Mouse (Mus musculus): Measurements from ENCODE around the gene Vsir. TPM values are rescaled to one million over a fixed set of nuclear protein-coding genes. Genes with fewer than 3 reads are reported as not detected.

The Vsir gene
- polyA plus RNA-seq, 1 experiment from 2014 or later: 3.7 TPM

DNA sequence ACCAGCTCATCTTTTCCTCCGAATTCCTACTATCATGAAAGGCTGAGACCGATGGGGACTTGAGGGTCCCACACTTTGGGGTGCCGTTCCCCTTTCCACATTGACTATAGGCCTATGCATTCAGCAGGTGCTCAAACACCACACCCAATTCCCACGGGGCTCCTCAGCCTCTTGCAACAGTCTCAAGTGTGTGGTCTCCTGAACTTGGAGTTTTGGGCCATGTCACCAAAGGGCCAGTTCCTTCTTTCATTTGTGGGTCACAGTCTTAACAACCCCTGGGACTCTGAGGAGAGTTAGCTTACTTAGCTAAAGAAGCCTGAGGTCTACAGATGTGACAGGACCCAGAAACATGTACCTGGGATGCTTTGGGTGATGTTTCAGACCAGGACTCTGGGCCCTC is 30.5 kb upstream of the Vsir start:
- TF ChIP-seq CTCF (IDR thresholded peaks at IDR 0.05; ENCODE audit: low read depth): no peak
- no peak for ATAC-seq (replicated peaks; ENCODE audit: low FRiP score, low read depth)
- H3K27me3 ChIP-seq (ENCODE audit: insufficient read depth, low read length): no peaks in the 10 kb centered on the region
- no peak overlapping the region for H3K27ac ChIP-seq
- WGBS: 94% methylated on average over 4 of the region's 4 CpGs
- H3K9me3 ChIP-seq (replicated peaks; ENCODE audit: low read length): no peaks in the 10 kb centered on the region
- no peak overlapping the region for H3K4me2 ChIP-seq (ENCODE audit: low read length)
- no peaks in the 10 kb centered on the region for H3K4me1 ChIP-seq (replicated peaks; ENCODE audit: insufficient read depth, low read length)
- H3K9ac ChIP-seq (ENCODE audit: low read depth, low read length): no peak overlapping the region
- no peak for DNase-seq (ENCODE audit: low spot score)
- H3K4me3 ChIP-seq (replicated peaks; ENCODE audit: low read depth, low read length): no peak overlapping the region
- no peaks in the 10 kb centered on the region for H3K36me3 ChIP-seq (ENCODE audit: insufficient read depth, low read length)

DNA sequence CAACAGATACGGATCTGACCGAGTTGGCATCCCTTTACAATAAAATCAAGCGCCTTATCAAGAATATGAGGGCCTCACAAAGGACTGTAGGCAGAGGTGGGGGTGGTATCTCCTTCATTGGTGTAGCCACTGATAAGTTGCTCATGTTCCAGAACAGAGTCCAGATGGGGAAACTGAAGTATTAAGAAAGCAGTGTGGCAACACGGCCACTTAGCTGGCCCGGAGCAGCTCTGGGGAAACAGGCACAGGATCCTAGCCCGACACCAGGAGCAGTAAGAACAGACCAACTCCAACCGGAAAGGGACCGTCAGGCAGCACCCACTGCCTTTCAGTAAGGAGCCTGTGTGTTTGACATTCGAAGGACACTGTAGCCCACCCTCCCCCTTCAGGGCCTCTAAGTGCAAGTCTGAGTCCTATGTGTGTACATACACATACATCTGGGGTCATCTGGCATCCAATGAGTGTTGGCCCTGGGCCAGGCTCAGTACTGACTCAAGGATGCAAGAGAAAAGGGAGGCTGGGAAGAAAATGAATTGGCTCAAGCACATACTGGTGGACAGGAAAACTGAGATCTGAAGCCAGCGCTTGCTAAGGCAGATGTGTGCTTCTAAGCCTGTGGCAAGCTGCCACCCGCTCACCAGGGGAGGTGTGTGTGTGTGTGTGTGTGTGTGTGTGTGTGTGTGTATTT is 17.5 kb upstream of the Vsir start:
- WGBS: 70% methylated on average over 11 of the region's 11 CpGs
- ATAC-seq (replicated peaks; ENCODE audit: low FRiP score, low read depth) (no peak), DNase-seq (ENCODE audit: low spot score) (no peak)
- Histone ChIP-seq H3K27me3 (ENCODE audit: insufficient read depth, low read length) (no peaks in the 10 kb centered on the region), H3K36me3 (ENCODE audit: insufficient read depth, low read length) (no peaks in the 10 kb centered on the region), H3K27ac (no peak overlapping the region), H3K4me2 (ENCODE audit: low read length) (no peak overlapping the region), H3K9me3 (replicated peaks; ENCODE audit: low read length) (no peaks in the 10 kb centered on the region), H3K4me1 (replicated peaks; ENCODE audit: insufficient read depth, low read length) (no peaks in the 10 kb centered on the region), H3K9ac (ENCODE audit: low read depth, low read length) (no peak overlapping the region), H3K4me3 (replicated peaks; ENCODE audit: low read depth, low read length) (no peak overlapping the region)
- TF ChIP-seq CTCF (IDR thresholded peaks at IDR 0.05; ENCODE audit: low read depth): no peak

DNA sequence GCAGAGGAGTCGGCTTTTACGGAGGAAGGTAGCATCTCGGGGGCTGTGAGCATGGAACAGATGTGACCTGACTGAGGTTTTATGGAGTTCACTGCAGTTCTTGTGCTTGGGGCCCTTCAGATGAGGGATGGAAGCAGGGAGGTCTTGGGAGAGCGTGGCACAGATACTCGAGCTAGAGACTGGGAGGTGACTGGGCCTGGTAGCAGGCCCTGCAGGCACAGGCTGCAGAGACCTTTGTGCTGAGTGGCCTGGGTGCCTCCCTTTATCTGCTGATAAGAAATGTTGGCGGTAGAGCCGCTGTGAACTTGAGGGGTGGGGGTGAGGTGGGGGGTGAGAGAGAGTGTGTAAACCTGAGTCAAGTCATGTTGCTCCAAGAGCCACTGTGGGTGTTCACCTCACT is 12.1 kb upstream of the Vsir start:
- WGBS: 70% methylated on average over 7 of the region's 7 CpGs
- ATAC-seq (replicated peaks; ENCODE audit: low FRiP score, low read depth) (no peak), DNase-seq (ENCODE audit: low spot score) (no peak)
- Histone ChIP-seq H3K4me2 (ENCODE audit: low read length) (no peak overlapping the region), H3K4me1 (replicated peaks; ENCODE audit: insufficient read depth, low read length) (no peaks in the 10 kb centered on the region), H3K4me3 (replicated peaks; ENCODE audit: low read depth, low read length) (no peak overlapping the region), H3K9me3 (replicated peaks; ENCODE audit: low read length) (no peaks in the 10 kb centered on the region), H3K36me3 (ENCODE audit: insufficient read depth, low read length) (no peaks in the 10 kb centered on the region), H3K27ac (no peak overlapping the region), H3K9ac (ENCODE audit: low read depth, low read length) (no peak overlapping the region), H3K27me3 (ENCODE audit: insufficient read depth, low read length) (no peaks in the 10 kb centered on the region)
- no peak for TF ChIP-seq CTCF (IDR thresholded peaks at IDR 0.05; ENCODE audit: low read depth)

DNA sequence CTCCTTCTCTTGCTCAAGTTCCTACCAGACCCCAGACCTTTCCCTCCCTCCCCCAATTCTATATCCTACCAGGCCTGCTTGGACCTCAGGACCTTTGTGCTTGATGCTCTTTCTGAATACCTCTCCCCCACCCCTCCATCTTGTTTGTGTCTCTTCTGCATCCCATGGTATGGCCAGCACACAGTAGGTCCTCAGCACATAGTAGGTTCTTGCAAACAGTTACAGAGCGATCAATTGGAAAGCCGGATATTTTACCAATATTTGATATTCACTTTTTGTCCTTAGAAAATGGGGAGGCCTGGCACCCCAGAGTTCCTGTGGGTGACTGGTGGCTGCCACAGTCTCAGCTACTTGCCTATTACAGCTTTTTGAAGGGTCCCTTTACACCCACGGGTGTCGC is 11.6 kb upstream of the Vsir start:
- H3K27ac ChIP-seq: no peak overlapping the region

DNA sequence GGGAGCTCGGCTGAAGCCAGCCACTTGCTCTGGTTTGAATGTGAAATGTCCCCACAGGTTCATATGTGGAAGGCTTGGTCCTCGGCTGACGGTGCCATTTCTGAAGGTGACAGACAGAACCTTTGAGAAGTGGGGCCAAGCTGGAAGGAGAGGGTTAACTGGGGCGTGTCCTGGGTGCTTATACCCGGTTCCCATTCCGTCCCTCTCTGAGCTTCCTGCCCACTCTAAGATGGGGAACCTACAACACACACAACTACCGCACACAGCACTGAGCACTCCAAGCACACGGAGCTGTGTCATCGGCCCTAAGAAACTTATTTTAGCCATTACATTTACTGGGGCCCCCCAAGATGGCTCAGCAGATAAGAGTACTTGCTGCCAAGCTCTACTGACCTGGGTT is 5.1 kb upstream of the Vsir start:
- no peak overlapping the region for H3K4me3 ChIP-seq (replicated peaks; ENCODE audit: low read depth, low read length)
- H3K9me3 ChIP-seq (replicated peaks; ENCODE audit: low read length): no peaks in the 10 kb centered on the region
- no peak overlapping the region for H3K9ac ChIP-seq (ENCODE audit: low read depth, low read length)
- no peak overlapping the region for H3K27ac ChIP-seq
- H3K4me2 ChIP-seq (ENCODE audit: low read length): no peak overlapping the region
- no peaks in the 10 kb centered on the region for H3K36me3 ChIP-seq (ENCODE audit: insufficient read depth, low read length)
- no peak for DNase-seq (ENCODE audit: low spot score)
- H3K27me3 ChIP-seq (ENCODE audit: insufficient read depth, low read length): no peaks in the 10 kb centered on the region
- 79% methylated on average over 9 of the region's 9 CpGs for WGBS
- no peak for ATAC-seq (replicated peaks; ENCODE audit: low FRiP score, low read depth)
- H3K4me1 ChIP-seq (replicated peaks; ENCODE audit: insufficient read depth, low read length): 0 out of 2 replicates have a peak, but pooled peaks cover 4% of the 10 kb centered on the region
- TF ChIP-seq CTCF (IDR thresholded peaks at IDR 0.05; ENCODE audit: low read depth): no peak

More for the DNA sequence above, 11.6 kb upstream of the Vsir start:
- Histone ChIP-seq H3K4me3 (replicated peaks; ENCODE audit: low read depth, low read length) (no peak overlapping the region), H3K4me1 (replicated peaks; ENCODE audit: insufficient read depth, low read length) (no peaks in the 10 kb centered on the region), H3K9ac (ENCODE audit: low read depth, low read length) (no peak overlapping the region), H3K4me2 (ENCODE audit: low read length) (no peak overlapping the region), H3K9me3 (replicated peaks; ENCODE audit: low read length) (no peaks in the 10 kb centered on the region), H3K36me3 (ENCODE audit: insufficient read depth, low read length) (no peaks in the 10 kb centered on the region), H3K27me3 (ENCODE audit: insufficient read depth, low read length) (no peaks in the 10 kb centered on the region)
- DNase-seq (ENCODE audit: low spot score) (no peak), ATAC-seq (replicated peaks; ENCODE audit: low FRiP score, low read depth) (no peak)
- TF ChIP-seq CTCF (IDR thresholded peaks at IDR 0.05; ENCODE audit: low read depth): no peak
- 91% methylated on average over 4 of the region's 4 CpGs for WGBS

DNA sequence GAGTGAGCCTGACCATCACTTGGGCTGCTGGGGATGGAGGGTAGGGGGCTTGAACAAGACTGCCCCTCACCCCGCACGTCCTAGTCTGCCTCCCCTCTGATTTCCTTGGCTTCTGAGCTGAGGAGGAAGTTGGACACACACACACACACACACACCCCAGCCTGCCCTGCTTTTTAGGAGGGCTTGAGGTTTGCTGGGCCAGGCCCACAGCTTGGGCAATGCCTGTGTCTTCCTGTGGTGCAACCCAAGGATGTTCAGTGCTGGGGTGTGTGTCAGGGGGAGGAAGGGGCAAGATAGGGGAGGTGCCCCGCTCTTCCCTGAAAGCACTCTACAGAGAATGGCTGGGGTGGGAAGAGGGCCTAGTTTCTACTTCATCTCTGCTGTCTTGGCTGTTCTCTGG is 2.5 kb upstream of the Vsir start:
- DNase-seq (ENCODE audit: low spot score) (no peak), ATAC-seq (replicated peaks; ENCODE audit: low FRiP score, low read depth) (no peak)
- H3K4me2 ChIP-seq (ENCODE audit: low read length): no peak overlapping the region
- H3K4me1 ChIP-seq (replicated peaks; ENCODE audit: insufficient read depth, low read length): peaks cover 10% of the 10 kb centered on the region; the same call in 1 of the 2 replicates
- no peaks in the 10 kb centered on the region for H3K9me3 ChIP-seq (replicated peaks; ENCODE audit: low read length)
- H3K27ac ChIP-seq: no peak overlapping the region
- H3K9ac ChIP-seq (ENCODE audit: low read depth, low read length): no peak overlapping the region
- no peak overlapping the region for H3K4me3 ChIP-seq (replicated peaks; ENCODE audit: low read depth, low read length)
- TF ChIP-seq CTCF (IDR thresholded peaks at IDR 0.05; ENCODE audit: low read depth): no peak
- WGBS: 74% methylated on average over 3 of the region's 3 CpGs
- 0 out of 2 replicates have a peak, but pooled peaks cover 2% of the 10 kb centered on the region for H3K27me3 ChIP-seq (ENCODE audit: insufficient read depth, low read length)
- no peaks in the 10 kb centered on the region for H3K36me3 ChIP-seq (ENCODE audit: insufficient read depth, low read length)

DNA sequence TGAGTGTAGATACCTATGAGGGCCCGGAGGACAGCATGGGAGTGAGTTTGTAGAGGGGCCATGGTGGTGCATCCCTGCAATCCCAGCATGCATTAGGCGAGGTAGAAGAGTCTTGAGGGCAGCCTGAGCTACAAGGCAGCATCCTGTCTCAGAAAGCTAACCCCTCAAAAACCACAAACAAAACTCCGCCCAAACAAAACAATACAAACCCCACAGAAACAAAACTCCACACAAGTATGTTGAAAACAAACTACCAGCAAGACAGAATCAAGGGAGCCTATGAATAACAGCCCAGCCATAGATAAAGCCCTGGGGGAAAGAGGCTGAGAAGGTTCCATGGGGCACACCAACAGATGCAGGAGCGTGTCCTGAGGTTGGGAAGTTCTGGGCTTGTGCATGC is 595 bp upstream of the Vsir start:
- H3K4me3 ChIP-seq (replicated peaks; ENCODE audit: low read depth, low read length): no peak overlapping the region
- no peaks in the 10 kb centered on the region for H3K36me3 ChIP-seq (ENCODE audit: insufficient read depth, low read length)
- H3K4me1 ChIP-seq (replicated peaks; ENCODE audit: insufficient read depth, low read length): peaks cover 12% of the 10 kb centered on the region
- 0 out of 2 replicates have a peak, but pooled peaks cover 2% of the 10 kb centered on the region for H3K27me3 ChIP-seq (ENCODE audit: insufficient read depth, low read length)
- no peak for TF ChIP-seq CTCF (IDR thresholded peaks at IDR 0.05; ENCODE audit: low read depth)
- ATAC-seq (replicated peaks; ENCODE audit: low FRiP score, low read depth): no peak
- no peaks in the 10 kb centered on the region for H3K9me3 ChIP-seq (replicated peaks; ENCODE audit: low read length)
- no peak overlapping the region for H3K27ac ChIP-seq
- no peak for DNase-seq (ENCODE audit: low spot score)
- 82% methylated on average over 4 of the region's 4 CpGs for WGBS
- no peak overlapping the region for H3K9ac ChIP-seq (ENCODE audit: low read depth, low read length)
- H3K4me2 ChIP-seq (ENCODE audit: low read length): no peak overlapping the region

Measured in kidney, postnatal 0 days (tissue).